Mouse (Mus musculus) kidney, adult 2 months (tissue): ENCODE measurements at regions not wholly inside any gene's neighbourhood (a gene's known extent, or its start where the extent isn't known, plus 50 kb on each side); places are given as distances from the start of the nearest gene placed in this dataset.

ENCODE experiments used
- CTCF ChIP-seq: fragments of 200-500 bp; conservative IDR thresholded peaks from 2 replicates; pipeline ENCODE4 v1.5.1; 2011; ENCODE audit warnings: low read depth, mild to moderate bottlenecking, control low read depth, low read length, moderate library complexity, mixed read lengths; ENCODE audit not compliant: insufficient read depth, insufficient read length
- POLR2A ChIP-seq: fragments of 200-500 bp; IDR thresholded peaks from one replicate; pipeline ENCODE4 v1.6.1; 2011; ENCODE audit warnings: low read depth, low read length, control low read depth

DNA sequence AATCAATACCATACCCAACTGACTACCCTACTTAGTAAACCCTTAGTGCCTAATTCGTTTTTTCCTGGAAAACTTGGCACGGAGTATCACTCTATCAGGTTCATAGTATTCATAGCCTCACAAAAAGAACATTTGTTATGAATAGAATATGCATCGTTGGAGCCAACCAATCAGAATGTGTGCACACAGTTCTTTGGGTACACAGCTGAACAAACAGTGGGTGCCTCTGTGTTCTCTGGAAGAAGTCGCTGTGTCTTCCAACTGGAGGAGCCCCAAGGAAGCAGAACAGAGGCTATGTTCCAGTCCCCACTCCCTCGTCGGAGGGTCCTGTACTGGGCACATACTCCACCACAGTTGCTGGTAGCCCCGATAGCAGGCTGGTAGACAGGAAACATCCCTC lies 129.2 kb upstream of the Cpeb2 start:
- TF ChIP-seq CTCF (no peak), POLR2A (no peak)
